Mouse (Mus musculus): ENCODE measurements around the gene Pklr. TPM values are rescaled to one million over a fixed set of nuclear protein-coding genes. Genes with fewer than 3 reads are reported as not detected.
A peak's percentile ranks its signal among the peaks of the same experiment; 100 is the strongest.

Gene Pklr
- polyA plus RNA-seq, 1 experiment from 2014 or later, result 0.09 TPM

GRCm38 (mm10) chr3:89125981-89126380 lies 10.0 kb upstream of the Pklr start:
- no peaks in the 10 kb centered on the region for H3K36me3 ChIP-seq
- H3K4me2 ChIP-seq, result no peak overlapping the region
- no peak for ATAC-seq (replicated peaks; ENCODE audit: insufficient number of reproducible peaks, insufficient read depth, low FRiP score, low read depth)
- H3K4me3 ChIP-seq, result no peak overlapping the region
- H3K9ac ChIP-seq, result no peak overlapping the region
- H3K27me3 ChIP-seq, result no peaks in the 10 kb centered on the region
- no peak overlapping the region for H3K27ac ChIP-seq
- peaks cover 12% of the 10 kb centered on the region for H3K4me1 ChIP-seq (replicated peaks)
- H3K9me3 ChIP-seq (replicated peaks), result no peaks in the 10 kb centered on the region
- WGBS, result 88% methylated on average over 3 of the region's 3 CpGs

GRCm38 (mm10) chr3:89129908-89130307 lies 6.0 kb upstream of the Pklr start:
- no peak overlapping the region for H3K9ac ChIP-seq
- H3K27me3 ChIP-seq, result no peaks in the 10 kb centered on the region
- no peak overlapping the region for H3K4me3 ChIP-seq
- no peak overlapping the region for H3K27ac ChIP-seq
- no peak for ATAC-seq (replicated peaks; ENCODE audit: insufficient number of reproducible peaks, insufficient read depth, low FRiP score, low read depth)
- H3K9me3 ChIP-seq (replicated peaks), result no peaks in the 10 kb centered on the region
- no peak overlapping the region for H3K4me2 ChIP-seq
- H3K4me1 ChIP-seq (replicated peaks), result peaks cover 6% of the 10 kb centered on the region; the same call in 1 of the 2 replicates
- WGBS, result 82% methylated on average over 3 of the region's 3 CpGs
- no peaks in the 10 kb centered on the region for H3K36me3 ChIP-seq

DNA sequence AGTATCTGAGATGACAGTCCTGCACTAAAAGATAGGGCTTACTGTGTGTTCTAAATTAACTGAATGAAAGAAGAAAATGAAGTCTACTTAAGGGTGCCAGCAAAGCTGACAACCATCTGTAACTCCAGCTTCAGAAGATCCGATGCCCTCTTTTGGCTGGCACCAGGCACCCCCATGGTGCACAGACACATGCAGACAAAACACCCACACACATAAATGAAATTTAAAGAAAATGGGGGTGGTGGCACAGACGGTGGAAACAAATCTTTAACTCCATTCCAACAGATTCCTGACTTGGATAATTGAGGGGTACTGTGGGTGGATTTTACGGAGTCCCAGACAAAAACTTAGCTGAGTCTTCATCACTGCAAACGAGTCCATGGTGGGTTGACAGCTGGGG lies 4.1 kb upstream of the Pklr start:
- ATAC-seq (replicated peaks; ENCODE audit: insufficient number of reproducible peaks, insufficient read depth, low FRiP score, low read depth), result no peak
- Histone ChIP-seq H3K27me3 (peaks cover 9% of the 10 kb centered on the region; the same call in 1 of the 2 replicates), H3K27ac (no peak overlapping the region), H3K9me3 (replicated peaks) (no peaks in the 10 kb centered on the region), H3K4me3 (peak overlapping the region; percentile 41; the same call in 1 of the 2 replicates), H3K4me1 (replicated peaks) (peaks cover 6% of the 10 kb centered on the region; the same call in 1 of the 2 replicates), H3K9ac (no peak overlapping the region), H3K4me2 (peak overlapping the region; percentile 73), H3K36me3 (no peaks in the 10 kb centered on the region)
- 45% methylated on average over 4 of the region's 4 CpGs for WGBS

GRCm38 (mm10) chr3:89132285-89133062 lies 3.5 kb upstream of the Pklr start:
- H3K4me3 ChIP-seq, result peak overlapping the region; percentile 41
- peaks cover 6% of the 10 kb centered on the region; the same call in 1 of the 2 replicates for H3K4me1 ChIP-seq (replicated peaks)
- H3K27ac ChIP-seq, result no peak overlapping the region
- peaks cover 9% of the 10 kb centered on the region; the same call in 1 of the 2 replicates for H3K27me3 ChIP-seq
- no peak for ATAC-seq (replicated peaks; ENCODE audit: insufficient number of reproducible peaks, insufficient read depth, low FRiP score, low read depth)
- peak overlapping the region; percentile 73 for H3K4me2 ChIP-seq
- no peaks in the 10 kb centered on the region for H3K36me3 ChIP-seq
- 13% methylated on average over 30 of the region's 30 CpGs for WGBS
- peak overlapping the region; percentile 25; the same call in 1 of the 2 replicates for H3K9ac ChIP-seq
- no peaks in the 10 kb centered on the region for H3K9me3 ChIP-seq (replicated peaks)

GRCm38 (mm10) chr3:89133063-89133450 lies 2.9 kb upstream of the Pklr start:
- H3K4me2 ChIP-seq, result no peak overlapping the region
- H3K36me3 ChIP-seq, result no peaks in the 10 kb centered on the region
- ATAC-seq (replicated peaks; ENCODE audit: insufficient number of reproducible peaks, insufficient read depth, low FRiP score, low read depth), result no peak
- H3K4me3 ChIP-seq, result no peak overlapping the region
- H3K4me1 ChIP-seq (replicated peaks), result peaks cover 6% of the 10 kb centered on the region; the same call in 1 of the 2 replicates
- H3K27me3 ChIP-seq, result peaks cover 9% of the 10 kb centered on the region; the same call in 1 of the 2 replicates
- H3K27ac ChIP-seq, result no peak overlapping the region
- no peaks in the 10 kb centered on the region for H3K9me3 ChIP-seq (replicated peaks)
- H3K9ac ChIP-seq, result no peak overlapping the region
- WGBS, result 58% methylated on average over 7 of the region's 7 CpGs

- Histone ChIP-seq H3K4me3 (no peak overlapping the region), H3K4me2 (no peak overlapping the region), H3K9me3 (replicated peaks) (no peaks in the 10 kb centered on the region), H3K27me3 (peaks cover 9% of the 10 kb centered on the region; the same call in 1 of the 2 replicates), H3K9ac (no peak overlapping the region), H3K36me3 (no peaks in the 10 kb centered on the region), H3K4me1 (replicated peaks) (peaks cover 6% of the 10 kb centered on the region; the same call in 1 of the 2 replicates), H3K27ac (no peak overlapping the region)
- ATAC-seq (replicated peaks; ENCODE audit: insufficient number of reproducible peaks, insufficient read depth, low FRiP score, low read depth), result no peak
- WGBS, result 63% methylated on average over 1 of the region's 1 CpGs
Measured at GRCm38 (mm10) chr3:89133752-89134151, 2.2 kb upstream of the Pklr start.

DNA sequence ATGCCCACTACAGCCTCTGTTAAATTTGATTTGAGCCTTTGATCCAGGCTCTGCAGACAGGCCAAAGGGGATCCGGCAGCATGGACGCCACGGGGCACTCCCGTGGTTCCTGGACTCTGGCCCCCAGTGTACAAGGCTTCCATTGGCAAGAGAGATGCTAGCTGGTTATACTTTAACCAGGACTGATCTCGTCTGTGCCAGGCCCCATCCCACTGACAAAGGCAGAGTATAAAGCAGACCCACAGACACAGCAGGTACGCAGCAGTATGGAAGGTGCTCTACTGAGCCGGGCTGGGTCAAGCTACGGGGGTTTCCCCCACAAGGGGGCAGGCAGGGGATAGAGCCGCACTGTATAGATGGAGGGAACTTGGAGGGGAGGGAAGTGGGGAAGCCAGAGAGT lies 423 bp downstream of the Pklr start:
- no peak overlapping the region for H3K4me3 ChIP-seq
- ATAC-seq (replicated peaks; ENCODE audit: insufficient number of reproducible peaks, insufficient read depth, low FRiP score, low read depth), result 0 out of 2 replicates have a peak, but pooled peaks have one; percentile 37
- no peak overlapping the region for H3K27ac ChIP-seq

GRCm38 (mm10) chr3:89144821-89145220 lies 8.9 kb downstream of the Pklr start:
- Histone ChIP-seq H3K36me3 (no peaks in the 10 kb centered on the region), H3K4me3 (no peak overlapping the region), H3K4me1 (replicated peaks) (peaks cover 8% of the 10 kb centered on the region), H3K9ac (no peak overlapping the region), H3K4me2 (no peak overlapping the region), H3K9me3 (replicated peaks) (no peaks in the 10 kb centered on the region), H3K27ac (no peak overlapping the region), H3K27me3 (peaks cover 61% of the 10 kb centered on the region)
- no peak for ATAC-seq (replicated peaks; ENCODE audit: insufficient number of reproducible peaks, insufficient read depth, low FRiP score, low read depth)
- WGBS, result 72% methylated on average over 10 of the region's 10 CpGs

More for the DNA sequence above, 423 bp downstream of the Pklr start:
- Histone ChIP-seq H3K4me1 (replicated peaks) (peaks cover 6% of the 10 kb centered on the region; the same call in 1 of the 2 replicates), H3K9ac (no peak overlapping the region), H3K36me3 (no peaks in the 10 kb centered on the region), H3K27me3 (peaks cover 9% of the 10 kb centered on the region; the same call in 1 of the 2 replicates), H3K4me2 (no peak overlapping the region), H3K9me3 (replicated peaks) (no peaks in the 10 kb centered on the region)
- 38% methylated on average over 9 of the region's 9 CpGs for WGBS

DNA sequence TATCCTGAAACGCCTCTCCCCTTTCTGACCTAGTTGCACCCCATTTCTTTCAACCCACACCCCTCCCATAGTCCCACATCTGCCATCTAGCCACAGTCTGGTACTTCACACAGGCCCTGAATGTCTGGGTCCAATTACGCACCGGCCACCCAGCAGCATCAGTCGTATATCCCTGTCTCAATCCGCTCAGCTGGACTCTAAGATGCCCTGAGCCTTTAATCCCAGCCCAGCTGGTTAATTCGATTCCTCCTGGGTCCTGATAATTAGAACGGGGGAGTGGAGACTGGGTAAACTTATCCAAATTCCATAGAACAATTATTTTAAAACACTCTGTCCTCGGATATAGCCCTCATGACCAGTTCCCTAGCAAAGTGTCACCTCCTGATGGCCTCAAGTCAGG lies 9.6 kb downstream of the Pklr start:
- peaks cover 68% of the 10 kb centered on the region for H3K27me3 ChIP-seq
- 59% methylated on average over 8 of the region's 8 CpGs for whole genome bisulfite sequencing
- H3K4me1 ChIP-seq (replicated peaks), result peaks cover 8% of the 10 kb centered on the region
- no peak for ATAC-seq (replicated peaks; ENCODE audit: insufficient number of reproducible peaks, insufficient read depth, low FRiP score, low read depth)
- no peak overlapping the region for H3K27ac ChIP-seq
- H3K4me3 ChIP-seq, result no peak overlapping the region
- no peak overlapping the region for H3K9ac ChIP-seq
- H3K9me3 ChIP-seq (replicated peaks), result no peaks in the 10 kb centered on the region
- no peak overlapping the region for H3K4me2 ChIP-seq
- H3K36me3 ChIP-seq, result no peaks in the 10 kb centered on the region

DNA sequence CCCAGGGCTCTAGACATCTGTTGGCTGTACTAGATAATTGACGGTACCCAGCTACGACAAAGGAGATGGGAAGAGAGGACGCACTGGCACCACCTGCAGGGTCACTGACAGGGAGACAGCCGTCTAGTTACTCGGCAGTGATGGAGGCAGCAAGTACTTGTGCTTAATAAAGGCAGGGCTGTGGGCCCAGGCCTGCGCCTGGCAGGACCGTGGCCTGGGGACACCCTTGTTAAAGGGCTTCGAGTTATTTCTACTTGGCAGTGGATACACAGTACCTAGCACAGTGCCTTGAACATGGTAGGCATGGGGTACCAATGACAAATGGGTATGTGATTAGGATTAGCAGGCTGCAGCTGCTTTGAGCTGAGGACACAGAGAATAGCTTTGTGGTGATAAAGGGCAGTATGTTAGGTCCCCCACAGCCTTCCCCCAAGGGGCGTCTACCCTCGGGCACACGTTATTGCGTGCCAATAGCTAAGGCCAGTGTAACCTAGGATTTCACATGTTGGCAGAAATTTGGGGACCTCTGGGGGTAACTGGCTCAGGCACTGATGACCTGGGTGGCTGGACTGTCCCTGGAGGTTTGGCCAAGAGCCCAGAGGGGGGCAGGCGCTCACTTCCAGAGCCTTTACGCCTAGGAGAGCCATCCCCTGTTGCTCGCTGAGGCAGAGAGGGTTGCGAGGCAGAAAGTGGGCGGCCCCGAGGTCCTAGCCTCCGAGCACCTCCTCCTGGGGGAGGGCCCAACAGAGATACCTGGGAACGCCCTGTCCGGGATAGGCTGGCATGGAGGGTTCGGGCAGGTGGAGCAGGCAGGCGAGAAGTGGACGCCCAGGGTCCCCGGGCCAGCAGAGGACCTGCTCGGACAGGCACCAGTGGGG lies 11.4 kb downstream of the Pklr start:
- H3K9ac ChIP-seq, result 0 out of 2 replicates have a peak overlapping the region, but pooled peaks have one; percentile 14
- peaks cover 8% of the 10 kb centered on the region for H3K4me1 ChIP-seq (replicated peaks)
- no peak overlapping the region for H3K27ac ChIP-seq
- ATAC-seq (replicated peaks; ENCODE audit: insufficient number of reproducible peaks, insufficient read depth, low FRiP score, low read depth), result 0 out of 2 replicates have a peak, but pooled peaks have one; percentile 28
- peak overlapping the region; percentile 55 for H3K4me2 ChIP-seq
- H3K36me3 ChIP-seq, result no peaks in the 10 kb centered on the region
- H3K9me3 ChIP-seq (replicated peaks), result no peaks in the 10 kb centered on the region
- 19% methylated on average over 26 of the region's 26 CpGs for WGBS
- H3K4me3 ChIP-seq, result peak overlapping the region; percentile 22; the same call in 1 of the 2 replicates
- H3K27me3 ChIP-seq, result peaks cover 82% of the 10 kb centered on the region

DNA sequence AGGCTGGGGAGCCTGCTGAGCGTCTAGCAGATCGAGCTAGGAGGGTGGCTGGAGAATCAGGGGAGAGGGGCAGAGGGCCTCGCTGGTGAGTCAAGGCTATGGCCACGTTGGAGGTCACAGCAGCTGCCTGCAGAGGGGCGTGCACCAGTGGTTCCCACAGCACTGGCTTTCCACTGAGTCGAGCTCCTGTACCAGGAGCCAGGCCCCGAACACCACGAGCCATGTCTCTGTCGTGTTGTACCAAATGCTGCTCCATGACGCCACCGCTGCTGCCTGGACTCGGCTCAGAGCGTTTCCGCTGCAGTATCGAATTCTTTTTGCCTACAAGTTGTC lies 12.0 kb downstream of the Pklr start:
- Histone ChIP-seq H3K27me3 (peaks cover 82% of the 10 kb centered on the region), H3K36me3 (no peaks in the 10 kb centered on the region), H3K4me1 (replicated peaks) (peaks cover 8% of the 10 kb centered on the region), H3K9ac (0 out of 2 replicates have a peak overlapping the region, but pooled peaks have one; percentile 14), H3K4me2 (peak overlapping the region; percentile 55), H3K27ac (no peak overlapping the region), H3K4me3 (peak overlapping the region; percentile 22; the same call in 1 of the 2 replicates), H3K9me3 (replicated peaks) (no peaks in the 10 kb centered on the region)
- 12% methylated on average over 15 of the region's 15 CpGs for WGBS
- 0 out of 2 replicates have a peak, but pooled peaks have one; percentile 33 for ATAC-seq (replicated peaks; ENCODE audit: insufficient number of reproducible peaks, insufficient read depth, low FRiP score, low read depth)
